Mouse (Mus musculus): ENCODE results near the gene Pros1. TPM values are rescaled to one million over a fixed set of nuclear protein-coding genes. Genes with fewer than 3 reads are reported as not detected.

Pros1 gene
- total and polyA plus RNA-seq, 2 experiments from 2014 or later = 6.5 to 10.6 TPM

- H3K36me3 ChIP-seq (ENCODE audit: insufficient read depth, low read length) = no peaks in the 10 kb centered on the region
- H3K27ac ChIP-seq = no peak overlapping the region
- no peaks in the 10 kb centered on the region for H3K9me3 ChIP-seq (ENCODE audit: low read length)
- DNase-seq (ENCODE audit: low spot score) (peak; percentile 20), ATAC-seq (no peak)
- no peak overlapping the region for H3K9ac ChIP-seq (replicated peaks; ENCODE audit: low read length)
- no peak for TF ChIP-seq CTCF (IDR thresholded peaks at IDR 0.05; ENCODE audit: low read depth)
- no peaks in the 10 kb centered on the region for H3K27me3 ChIP-seq (ENCODE audit: insufficient read depth, low read length)
- no peak overlapping the region for H3K4me2 ChIP-seq (ENCODE audit: low read depth, low read length)
- 39% methylated on average over 10 of the region's 10 CpGs for WGBS
- no peak overlapping the region for H3K4me3 ChIP-seq (ENCODE audit: low read length)
- no peaks in the 10 kb centered on the region for H3K4me1 ChIP-seq (ENCODE audit: insufficient read depth, low read length)
Measured at GRCm38 (mm10) chr16:62941763-62942162, 87.7 kb downstream of the Pros1 start.

- Histone ChIP-seq H3K4me3 (ENCODE audit: low read length) (no peak overlapping the region), H3K9ac (replicated peaks; ENCODE audit: low read length) (no peak overlapping the region), H3K4me1 (ENCODE audit: insufficient read depth, low read length) (no peaks in the 10 kb centered on the region), H3K27ac (no peak overlapping the region), H3K27me3 (ENCODE audit: insufficient read depth, low read length) (no peaks in the 10 kb centered on the region), H3K36me3 (ENCODE audit: insufficient read depth, low read length) (no peaks in the 10 kb centered on the region), H3K9me3 (ENCODE audit: low read length) (no peaks in the 10 kb centered on the region), H3K4me2 (ENCODE audit: low read depth, low read length) (no peak overlapping the region)
- ATAC-seq (no peak), DNase-seq (ENCODE audit: low spot score) (no peak)
- WGBS = 59% methylated on average over 16 of the region's 16 CpGs
- no peak for TF ChIP-seq CTCF (IDR thresholded peaks at IDR 0.05; ENCODE audit: low read depth)
Measured at GRCm38 (mm10) chr16:62942418-62943410, 88.6 kb downstream of the Pros1 start.

- H3K36me3 ChIP-seq (ENCODE audit: insufficient read depth, low read length) = no peaks in the 10 kb centered on the region
- H3K9me3 ChIP-seq (ENCODE audit: low read length) = no peaks in the 10 kb centered on the region
- 36% methylated on average over 4 of the region's 4 CpGs for WGBS
- no peak for DNase-seq (ENCODE audit: low spot score)
- H3K4me2 ChIP-seq (ENCODE audit: low read depth, low read length) = no peak overlapping the region
- no peaks in the 10 kb centered on the region for H3K4me1 ChIP-seq (ENCODE audit: insufficient read depth, low read length)
- no peak overlapping the region for H3K9ac ChIP-seq (replicated peaks; ENCODE audit: low read length)
- no peak overlapping the region for H3K27ac ChIP-seq
- ATAC-seq = no peak
- TF ChIP-seq CTCF (IDR thresholded peaks at IDR 0.05; ENCODE audit: low read depth) = no peak
- no peaks in the 10 kb centered on the region for H3K27me3 ChIP-seq (ENCODE audit: insufficient read depth, low read length)
- H3K4me3 ChIP-seq (ENCODE audit: low read length) = no peak overlapping the region
Measured at GRCm38 (mm10) chr16:62958485-62958884, 104.4 kb downstream of the Pros1 start.

GRCm38 (mm10) chr16:62964361-62964763 is 110.3 kb downstream of the Pros1 start:
- Histone ChIP-seq H3K4me2 (ENCODE audit: low read depth, low read length) (no peak overlapping the region), H3K9ac (replicated peaks; ENCODE audit: low read length) (no peak overlapping the region), H3K4me1 (ENCODE audit: insufficient read depth, low read length) (no peaks in the 10 kb centered on the region), H3K27me3 (ENCODE audit: insufficient read depth, low read length) (no peaks in the 10 kb centered on the region), H3K9me3 (ENCODE audit: low read length) (no peaks in the 10 kb centered on the region), H3K4me3 (ENCODE audit: low read length) (no peak overlapping the region), H3K36me3 (ENCODE audit: insufficient read depth, low read length) (no peaks in the 10 kb centered on the region), H3K27ac (no peak overlapping the region)
- ATAC-seq = no peak
- DNase-seq (ENCODE audit: low spot score) = no peak
- no peak for TF ChIP-seq CTCF (IDR thresholded peaks at IDR 0.05; ENCODE audit: low read depth)
- 69% methylated on average over 6 of the region's 6 CpGs for WGBS

- Histone ChIP-seq H3K9ac (replicated peaks; ENCODE audit: low read length) (no peak overlapping the region), H3K9me3 (ENCODE audit: low read length) (no peaks in the 10 kb centered on the region), H3K27me3 (ENCODE audit: insufficient read depth, low read length) (no peaks in the 10 kb centered on the region), H3K4me1 (ENCODE audit: insufficient read depth, low read length) (no peaks in the 10 kb centered on the region), H3K4me2 (ENCODE audit: low read depth, low read length) (no peak overlapping the region), H3K27ac (no peak overlapping the region), H3K36me3 (ENCODE audit: insufficient read depth, low read length) (no peaks in the 10 kb centered on the region), H3K4me3 (ENCODE audit: low read length) (no peak overlapping the region)
- DNase-seq (ENCODE audit: low spot score) = no peak
- ATAC-seq = no peak
- TF ChIP-seq CTCF (IDR thresholded peaks at IDR 0.05; ENCODE audit: low read depth) = no peak
- WGBS = 56% methylated on average over 1 of the region's 1 CpGs
Measured at GRCm38 (mm10) chr16:62971673-62972332, 117.7 kb downstream of the Pros1 start.

- H3K27ac ChIP-seq = no peak overlapping the region
- H3K4me1 ChIP-seq (ENCODE audit: insufficient read depth, low read length) = no peaks in the 10 kb centered on the region
- WGBS = 77% methylated on average over 1 of the region's 1 CpGs
- H3K36me3 ChIP-seq (ENCODE audit: insufficient read depth, low read length) = no peaks in the 10 kb centered on the region
- H3K9ac ChIP-seq (replicated peaks; ENCODE audit: low read length) = no peak overlapping the region
- TF ChIP-seq CTCF (IDR thresholded peaks at IDR 0.05; ENCODE audit: low read depth) = peak; percentile 72
- ATAC-seq = no peak
- no peak overlapping the region for H3K4me3 ChIP-seq (ENCODE audit: low read length)
- no peaks in the 10 kb centered on the region for H3K27me3 ChIP-seq (ENCODE audit: insufficient read depth, low read length)
- peak; percentile 74 for DNase-seq (ENCODE audit: low spot score)
- H3K4me2 ChIP-seq (ENCODE audit: low read depth, low read length) = no peak overlapping the region
- H3K9me3 ChIP-seq (ENCODE audit: low read length) = no peaks in the 10 kb centered on the region
Measured at GRCm38 (mm10) chr16:62974926-62975325, 120.8 kb downstream of the Pros1 start.

Small RNAs within 50 kb of the gene (microRNA-seq; reads per million reads assigned to microRNA genes)
- gene Gm25986 = 0 reads per million in 2 experiments

Other genes with a start within 250 kb of the Pros1 start
- gene Nsun3, start 67.5 kb upstream of the Pros1 start, total RNA-seq (2014; rRNA removed) = 8.9 and 9.9 TPM in 2 replicates
- gene Nsun3, start 67.5 kb upstream of the Pros1 start, polyA plus RNA-seq (2015; fragmentation: Nextera tagmentation; extraction: Ambion mirVana) = 8.6 and 8.7 TPM in 2 replicates
- gene Stx19, start 39.6 kb upstream of the Pros1 start, total RNA-seq (2014; rRNA removed) = not detected in 2 replicates
- gene Stx19, start 39.6 kb upstream of the Pros1 start, polyA plus RNA-seq (2015; fragmentation: Nextera tagmentation; extraction: Ambion mirVana) = 0.16 TPM in 2 replicates
- gene Arl13b, start 7.3 kb upstream of the Pros1 start, total RNA-seq (2014; rRNA removed) = 7.0 and 11.2 TPM in 2 replicates
- 12.3 TPM in 2 replicates for gene Arl13b, start 7.3 kb upstream of the Pros1 start, polyA plus RNA-seq (2015; fragmentation: Nextera tagmentation; extraction: Ambion mirVana)